Mouse (Mus musculus) hindbrain, embryonic 15.5 days (tissue): ENCODE measurements at regions not wholly inside any gene's neighbourhood (a gene's known extent, or its start where the extent isn't known, plus 50 kb on each side); places are given as distances from the start of the nearest gene placed in this dataset.

Experiments used
- ATAC-seq: fragments of 200-750 bp; cut with Nextera tagmentation; 2 replicates; pipeline ENCODE4 v1.8.0; 2017; ENCODE audit warnings: low read depth, moderate number of reproducible peaks, moderate TSS enrichment; ENCODE audit not compliant: low FRiP score
- H3K27ac ChIP-seq: fragments of 300-500 bp; sonication (generic); replicated peaks from 2 replicates; pipeline ENCODE4 v1.5.1; 2015; ENCODE audit warnings: mild to moderate bottlenecking, inconsistent platforms
- H3K27me3 ChIP-seq: fragments of 300-500 bp; sonication (generic); 2 replicates; pipeline ENCODE4 v1.6.1; 2015; ENCODE audit warnings: control low read depth, inconsistent platforms
- H3K36me3 ChIP-seq: fragments of 300-500 bp; sonication (generic); 2 replicates; pipeline ENCODE4 v1.6.1; 2015; ENCODE audit warnings: control low read depth, inconsistent platforms
- H3K4me1 ChIP-seq: fragments of 300-500 bp; sonication (generic); replicated peaks from 2 replicates; pipeline ENCODE4 v1.6.1; 2015; ENCODE audit warnings: control low read depth, inconsistent platforms
- H3K4me2 ChIP-seq: fragments of 300-500 bp; sonication (generic); 2 replicates; pipeline ENCODE4 v1.6.1; 2015; ENCODE audit warnings: moderate library complexity, mild to moderate bottlenecking, inconsistent platforms
- H3K4me3 ChIP-seq: fragments of 300-500 bp; sonication (generic); 2 replicates; pipeline ENCODE4 v1.5.1; 2015; ENCODE audit warnings: mild to moderate bottlenecking, inconsistent platforms
- H3K9ac ChIP-seq: fragments of 300-500 bp; sonication (generic); 2 replicates; pipeline ENCODE4 v1.6.1; 2015; ENCODE audit warnings: inconsistent platforms
- H3K9me3 ChIP-seq: fragments of 300-500 bp; sonication (generic); 2 replicates; pipeline ENCODE4 v1.6.1; 2016; ENCODE audit warnings: control low read depth, inconsistent platforms
- whole genome bisulfite sequencing: fragments of 180-500 bp; shearing (Covaris S2); methylation state at CpG from one replicate; pipeline ENCODE4 v1.1.7; 2015; 5-methylcytosine and 5-hydroxymethylcytosine counted together

GRCm38 (mm10) chr12:109521199-109521780 is 68.7 kb downstream of the Dlk1 start:
- Histone ChIP-seq H3K27me3 (no peaks in the 10 kb centered on the region), H3K4me2 (no peak overlapping the region), H3K36me3 (no peaks in the 10 kb centered on the region), H3K9me3 (no peaks in the 10 kb centered on the region), H3K4me1 (no peaks in the 10 kb centered on the region), H3K4me3 (no peak overlapping the region), H3K27ac (no peak overlapping the region), H3K9ac (no peak overlapping the region)
- no peak for ATAC-seq
- 82% methylated on average over 5 of the region's 5 CpGs for WGBS

DNA sequence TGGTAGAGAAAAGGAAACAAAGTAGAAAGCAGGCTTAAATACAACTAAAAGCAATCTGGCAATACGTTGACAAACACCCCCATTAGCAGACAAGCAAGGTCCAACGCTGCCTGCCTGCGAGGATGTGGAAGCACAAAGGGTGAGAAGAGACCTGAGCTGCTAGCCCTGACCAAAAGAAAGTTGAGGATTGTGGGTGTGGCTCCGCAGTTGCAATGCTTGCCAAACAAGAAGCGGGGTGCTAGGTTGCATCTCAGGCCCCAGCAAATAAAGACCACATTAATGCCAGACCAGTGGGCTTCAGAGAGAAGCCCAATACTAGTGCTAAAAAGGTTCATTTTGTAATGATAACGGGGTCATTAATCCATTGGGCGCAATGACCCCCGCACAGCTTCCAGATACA is 67.8 kb downstream of the Dlk1 start:
- H3K4me2 ChIP-seq, result no peak overlapping the region
- ATAC-seq, result no peak
- 29% methylated on average over 8 of the region's 8 CpGs for WGBS
- H3K9ac ChIP-seq, result no peak overlapping the region
- H3K27me3 ChIP-seq, result no peaks in the 10 kb centered on the region
- H3K4me3 ChIP-seq, result no peak overlapping the region
- no peaks in the 10 kb centered on the region for H3K4me1 ChIP-seq
- H3K27ac ChIP-seq, result no peak overlapping the region
- H3K9me3 ChIP-seq, result no peaks in the 10 kb centered on the region
- H3K36me3 ChIP-seq, result no peaks in the 10 kb centered on the region

GRCm38 (mm10) chr12:109519838-109520237 is 67.2 kb downstream of the Dlk1 start:
- no peak overlapping the region for H3K27ac ChIP-seq
- 44% methylated on average over 5 of the region's 5 CpGs for WGBS
- H3K4me2 ChIP-seq, result no peak overlapping the region
- no peaks in the 10 kb centered on the region for H3K9me3 ChIP-seq
- no peaks in the 10 kb centered on the region for H3K27me3 ChIP-seq
- no peaks in the 10 kb centered on the region for H3K36me3 ChIP-seq
- no peak overlapping the region for H3K9ac ChIP-seq
- H3K4me1 ChIP-seq, result no peaks in the 10 kb centered on the region
- ATAC-seq, result peak; percentile 34; the same call in 1 of the 2 replicates
- no peak overlapping the region for H3K4me3 ChIP-seq

DNA sequence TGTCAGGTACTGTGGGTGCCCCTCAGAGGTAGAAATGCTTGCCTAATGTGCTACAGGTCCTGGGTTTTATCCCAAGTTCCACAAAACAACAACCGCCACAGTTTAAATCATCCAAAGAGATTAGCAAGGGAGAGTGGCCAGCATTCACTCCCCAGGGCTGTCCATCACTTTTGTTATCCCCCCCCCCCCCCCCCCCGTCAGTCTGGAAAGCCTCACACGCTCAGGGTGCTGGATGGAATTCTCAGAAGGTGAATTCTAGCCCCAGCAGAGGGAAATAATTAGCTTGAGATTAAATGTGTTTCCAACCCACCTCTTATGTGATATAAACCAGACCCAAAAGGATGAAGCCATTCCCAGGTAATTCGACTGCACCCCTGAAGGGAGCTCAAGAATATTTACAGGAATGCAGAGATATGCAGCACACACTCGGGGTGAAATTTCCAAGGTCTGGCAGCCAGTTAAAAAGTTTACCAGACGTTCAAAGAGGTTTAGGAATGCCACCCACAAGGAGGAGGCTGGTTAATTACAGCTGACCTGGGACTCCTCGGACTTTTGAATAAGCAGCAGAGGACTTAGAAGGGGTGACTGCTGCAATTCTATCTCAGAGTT is 65.9 kb downstream of the Dlk1 start:
- no peaks in the 10 kb centered on the region for H3K36me3 ChIP-seq
- H3K9me3 ChIP-seq, result no peaks in the 10 kb centered on the region
- H3K4me2 ChIP-seq, result no peak overlapping the region
- H3K9ac ChIP-seq, result no peak overlapping the region
- WGBS, result 24% methylated on average over 7 of the region's 7 CpGs
- no peaks in the 10 kb centered on the region for H3K27me3 ChIP-seq
- H3K4me3 ChIP-seq, result no peak overlapping the region
- no peaks in the 10 kb centered on the region for H3K4me1 ChIP-seq
- ATAC-seq, result no peak
- no peak overlapping the region for H3K27ac ChIP-seq

DNA sequence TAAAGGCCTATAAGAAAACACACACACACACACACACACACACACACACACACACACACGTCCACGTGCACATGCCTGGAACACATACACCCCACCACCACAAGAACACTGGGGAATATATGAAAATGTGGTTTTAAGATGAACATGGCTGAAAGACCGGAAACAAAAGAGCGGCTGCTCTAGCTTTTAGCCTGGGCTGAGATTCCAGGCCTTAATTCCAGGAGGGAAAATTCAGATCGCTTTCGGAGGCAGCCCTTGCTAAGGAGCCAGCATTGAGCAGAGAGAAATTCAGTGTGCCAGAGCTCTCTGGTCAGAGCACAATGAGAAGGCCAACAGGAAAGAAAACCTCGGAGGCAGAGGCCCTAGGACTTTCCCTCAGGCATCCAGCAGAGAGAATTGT is 65.1 kb downstream of the Dlk1 start:
- Histone ChIP-seq H3K4me2 (no peak overlapping the region), H3K27ac (no peak overlapping the region), H3K4me1 (no peaks in the 10 kb centered on the region), H3K36me3 (no peaks in the 10 kb centered on the region), H3K27me3 (no peaks in the 10 kb centered on the region), H3K4me3 (no peak overlapping the region), H3K9ac (no peak overlapping the region), H3K9me3 (no peaks in the 10 kb centered on the region)
- WGBS, result 67% methylated on average over 7 of the region's 7 CpGs
- ATAC-seq, result no peak

DNA sequence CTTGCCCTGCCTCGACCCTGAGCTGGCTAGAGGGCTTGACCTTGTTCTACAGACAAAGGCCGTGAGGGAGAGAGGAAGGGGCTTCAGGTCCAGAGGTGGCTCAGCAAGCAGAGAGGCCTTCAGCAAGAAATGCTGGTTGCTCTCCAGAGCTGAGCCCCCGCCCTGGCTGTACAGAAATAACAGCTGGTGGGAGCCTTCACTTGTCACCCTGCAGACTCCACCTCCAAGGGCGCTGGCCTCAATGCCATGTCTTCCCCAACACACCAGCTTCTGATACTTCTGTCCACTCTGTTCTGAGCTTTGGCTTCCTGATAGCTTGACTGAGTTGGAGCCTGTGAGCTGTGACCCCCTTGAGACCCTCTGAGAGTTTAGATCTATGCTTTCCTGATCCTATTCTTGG is 64.3 kb downstream of the Dlk1 start:
- Histone ChIP-seq H3K27ac (no peak overlapping the region), H3K36me3 (no peaks in the 10 kb centered on the region), H3K27me3 (no peaks in the 10 kb centered on the region), H3K4me2 (no peak overlapping the region), H3K9me3 (no peaks in the 10 kb centered on the region), H3K4me3 (no peak overlapping the region), H3K4me1 (no peaks in the 10 kb centered on the region), H3K9ac (no peak overlapping the region)
- no peak for ATAC-seq
- 56% methylated on average over 4 of the region's 4 CpGs for WGBS

DNA sequence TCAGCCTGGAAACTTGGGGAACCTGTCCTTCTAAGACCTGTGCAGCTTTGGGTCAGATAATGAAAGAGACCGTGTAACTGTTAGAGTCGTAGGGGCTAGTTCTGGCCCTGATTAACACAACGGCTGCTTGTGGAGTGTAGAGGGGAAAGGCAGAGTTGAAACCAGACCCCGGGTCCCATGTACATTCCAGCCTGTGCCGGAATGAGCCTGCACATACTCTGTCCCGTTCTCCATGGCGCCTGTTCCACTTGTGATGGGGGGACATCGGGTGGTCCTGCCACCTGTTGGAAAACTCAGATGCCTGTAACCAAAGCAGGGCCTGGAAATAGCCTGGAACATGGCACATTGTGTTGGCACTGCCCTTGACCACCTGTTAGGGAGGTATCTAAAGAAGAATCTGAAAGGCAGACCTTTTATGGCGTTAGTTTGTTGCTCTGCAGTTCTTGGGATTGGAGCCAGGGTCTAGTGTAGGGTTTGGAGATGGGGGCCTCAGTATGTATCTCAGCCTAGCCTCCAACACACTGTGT is 61.7 kb downstream of the Dlk1 start:
- Histone ChIP-seq H3K4me2 (no peak overlapping the region), H3K4me3 (no peak overlapping the region), H3K36me3 (no peaks in the 10 kb centered on the region), H3K9me3 (no peaks in the 10 kb centered on the region), H3K27me3 (no peaks in the 10 kb centered on the region), H3K27ac (no peak overlapping the region), H3K4me1 (peaks cover 11% of the 10 kb centered on the region), H3K9ac (no peak overlapping the region)
- no peak for ATAC-seq
- WGBS, result 93% methylated on average over 9 of the region's 9 CpGs
